Mouse (Mus musculus): ENCODE data around the gene B4galt3. TPM values are rescaled to one million over a fixed set of nuclear protein-coding genes. Genes with fewer than 3 reads are reported as not detected.

Gene B4galt3
- total and polyA plus RNA-seq, 2 experiments = 4.8 to 23.9 TPM

- peak; percentile 53 for DNase-seq (ENCODE audit: extremely low read depth, low read depth, low spot score)
- Histone ChIP-seq H3K36me3 (ENCODE audit: control insufficient read depth, insufficient read depth, low read length) (no peaks in the 10 kb centered on the region), H3K4me1 (ENCODE audit: control insufficient read depth, insufficient read depth, low read length) (peaks cover 13% of the 10 kb centered on the region; the same call in 1 of the 2 replicates), H3K4me3 (ENCODE audit: insufficient read depth, low read depth, low read length) (no peak overlapping the region), H3K9ac (ENCODE audit: low read depth, low read length) (no peak overlapping the region), H3K27me3 (ENCODE audit: control insufficient read depth, insufficient read depth, low read length) (no peaks in the 10 kb centered on the region), H3K27ac (replicated peaks; ENCODE audit: insufficient read depth, low read depth, low read length) (no peak overlapping the region), H3K79me2 (ENCODE audit: control insufficient read depth, insufficient read depth, low read length) (no peaks in the 10 kb centered on the region)
- 51% methylated on average over 15 of the region's 15 CpGs for WGBS
- TF ChIP-seq POLR2A (IDR thresholded peaks at IDR 0.05; ENCODE audit: extremely low read depth, insufficient read depth, low read length) (no peak), CTCF (IDR thresholded peaks at IDR 0.05; ENCODE audit: low read depth, low read length) (peak; percentile 35)
Observed at GRCm38 (mm10) chr1:171256937-171257548, 13.1 kb upstream of the B4galt3 start.

GRCm38 (mm10) chr1:171257781-171258180 lies 12.3 kb upstream of the B4galt3 start:
- Histone ChIP-seq H3K9ac (ENCODE audit: low read depth, low read length) (no peak overlapping the region), H3K36me3 (ENCODE audit: control insufficient read depth, insufficient read depth, low read length) (no peaks in the 10 kb centered on the region), H3K4me3 (ENCODE audit: insufficient read depth, low read depth, low read length) (no peak overlapping the region), H3K27ac (replicated peaks; ENCODE audit: insufficient read depth, low read depth, low read length) (no peak overlapping the region), H3K4me1 (ENCODE audit: control insufficient read depth, insufficient read depth, low read length) (peaks cover 13% of the 10 kb centered on the region; the same call in 1 of the 2 replicates), H3K79me2 (ENCODE audit: control insufficient read depth, insufficient read depth, low read length) (no peaks in the 10 kb centered on the region), H3K27me3 (ENCODE audit: control insufficient read depth, insufficient read depth, low read length) (no peaks in the 10 kb centered on the region)
- TF ChIP-seq CTCF (IDR thresholded peaks at IDR 0.05; ENCODE audit: low read depth, low read length) = no peak
- no peak for TF ChIP-seq POLR2A (IDR thresholded peaks at IDR 0.05; ENCODE audit: extremely low read depth, insufficient read depth, low read length)
- no peak for DNase-seq (ENCODE audit: extremely low read depth, low read depth, low spot score)
- 83% methylated on average over 9 of the region's 9 CpGs for WGBS

- no peak for DNase-seq (ENCODE audit: extremely low read depth, low read depth, low spot score)
- 83% methylated on average over 17 of the region's 17 CpGs for WGBS
Observed at GRCm38 (mm10) chr1:171258921-171259320, 11.2 kb upstream of the B4galt3 start.

GRCm38 (mm10) chr1:171260316-171260715 lies 9.8 kb upstream of the B4galt3 start:
- peaks cover 13% of the 10 kb centered on the region; the same call in 1 of the 2 replicates for H3K4me1 ChIP-seq (ENCODE audit: control insufficient read depth, insufficient read depth, low read length)
- H3K79me2 ChIP-seq (ENCODE audit: control insufficient read depth, insufficient read depth, low read length) = no peaks in the 10 kb centered on the region
- H3K36me3 ChIP-seq (ENCODE audit: control insufficient read depth, insufficient read depth, low read length) = no peaks in the 10 kb centered on the region
- H3K9ac ChIP-seq (ENCODE audit: low read depth, low read length) = no peak overlapping the region
- no peak overlapping the region for H3K4me3 ChIP-seq (ENCODE audit: insufficient read depth, low read depth, low read length)
- WGBS = 6% methylated on average over 3 of the region's 3 CpGs
- no peaks in the 10 kb centered on the region for H3K27me3 ChIP-seq (ENCODE audit: control insufficient read depth, insufficient read depth, low read length)
- 0 out of 2 replicates have a peak overlapping the region, but pooled peaks have one; percentile 15 for H3K27ac ChIP-seq (replicated peaks; ENCODE audit: insufficient read depth, low read depth, low read length)
- TF ChIP-seq CTCF (IDR thresholded peaks at IDR 0.05; ENCODE audit: low read depth, low read length) = no peak
- TF ChIP-seq POLR2A (IDR thresholded peaks at IDR 0.05; ENCODE audit: extremely low read depth, insufficient read depth, low read length) = no peak
- peak; percentile 87 for DNase-seq (ENCODE audit: extremely low read depth, low read depth, low spot score)

More at GRCm38 (mm10) chr1:171258921-171259320, 11.2 kb upstream of the B4galt3 start:
- no peaks in the 10 kb centered on the region for H3K36me3 ChIP-seq (ENCODE audit: control insufficient read depth, insufficient read depth, low read length)
- H3K4me1 ChIP-seq (ENCODE audit: control insufficient read depth, insufficient read depth, low read length) = peaks cover 13% of the 10 kb centered on the region; the same call in 1 of the 2 replicates
- H3K9ac ChIP-seq (ENCODE audit: low read depth, low read length) = no peak overlapping the region
- no peaks in the 10 kb centered on the region for H3K27me3 ChIP-seq (ENCODE audit: control insufficient read depth, insufficient read depth, low read length)
- no peak overlapping the region for H3K27ac ChIP-seq (replicated peaks; ENCODE audit: insufficient read depth, low read depth, low read length)
- TF ChIP-seq POLR2A (IDR thresholded peaks at IDR 0.05; ENCODE audit: extremely low read depth, insufficient read depth, low read length) (no peak), CTCF (IDR thresholded peaks at IDR 0.05; ENCODE audit: low read depth, low read length) (no peak)
- H3K4me3 ChIP-seq (ENCODE audit: insufficient read depth, low read depth, low read length) = no peak overlapping the region
- H3K79me2 ChIP-seq (ENCODE audit: control insufficient read depth, insufficient read depth, low read length) = no peaks in the 10 kb centered on the region

GRCm38 (mm10) chr1:171262594-171263130 lies 7.5 kb upstream of the B4galt3 start:
- TF ChIP-seq POLR2A (IDR thresholded peaks at IDR 0.05; ENCODE audit: extremely low read depth, insufficient read depth, low read length) (no peak), CTCF (IDR thresholded peaks at IDR 0.05; ENCODE audit: low read depth, low read length) (no peak)
- H3K9ac ChIP-seq (ENCODE audit: low read depth, low read length) = peak overlapping the region; percentile 3; the same call in 1 of the 2 replicates

GRCm38 (mm10) chr1:171263185-171263611 lies 6.9 kb upstream of the B4galt3 start:
- H3K27ac ChIP-seq (replicated peaks; ENCODE audit: insufficient read depth, low read depth, low read length) = no peak overlapping the region
- no peak for TF ChIP-seq POLR2A (IDR thresholded peaks at IDR 0.05; ENCODE audit: extremely low read depth, insufficient read depth, low read length)
- no peak for TF ChIP-seq CTCF (IDR thresholded peaks at IDR 0.05; ENCODE audit: low read depth, low read length)
- H3K36me3 ChIP-seq (ENCODE audit: control insufficient read depth, insufficient read depth, low read length) = no peaks in the 10 kb centered on the region
- H3K4me1 ChIP-seq (ENCODE audit: control insufficient read depth, insufficient read depth, low read length) = peaks cover 10% of the 10 kb centered on the region; the same call in 1 of the 2 replicates
- WGBS = 0% methylated on average over 2 of the region's 2 CpGs
- H3K27me3 ChIP-seq (ENCODE audit: control insufficient read depth, insufficient read depth, low read length) = no peaks in the 10 kb centered on the region
- no peak overlapping the region for H3K4me3 ChIP-seq (ENCODE audit: insufficient read depth, low read depth, low read length)
- no peak overlapping the region for H3K9ac ChIP-seq (ENCODE audit: low read depth, low read length)
- no peaks in the 10 kb centered on the region for H3K79me2 ChIP-seq (ENCODE audit: control insufficient read depth, insufficient read depth, low read length)
- DNase-seq (ENCODE audit: extremely low read depth, low read depth, low spot score) = peak; percentile 49

More at GRCm38 (mm10) chr1:171262594-171263130, 7.5 kb upstream of the B4galt3 start:
- H3K79me2 ChIP-seq (ENCODE audit: control insufficient read depth, insufficient read depth, low read length) = no peaks in the 10 kb centered on the region
- H3K27me3 ChIP-seq (ENCODE audit: control insufficient read depth, insufficient read depth, low read length) = no peaks in the 10 kb centered on the region
- DNase-seq (ENCODE audit: extremely low read depth, low read depth, low spot score) = peak; percentile 42
- H3K4me1 ChIP-seq (ENCODE audit: control insufficient read depth, insufficient read depth, low read length) = peaks cover 10% of the 10 kb centered on the region; the same call in 1 of the 2 replicates
- peak overlapping the region; percentile 63 for H3K27ac ChIP-seq (replicated peaks; ENCODE audit: insufficient read depth, low read depth, low read length)
- WGBS = under 1% methylated on average over 8 of the region's 8 CpGs
- H3K4me3 ChIP-seq (ENCODE audit: insufficient read depth, low read depth, low read length) = no peak overlapping the region
- no peaks in the 10 kb centered on the region for H3K36me3 ChIP-seq (ENCODE audit: control insufficient read depth, insufficient read depth, low read length)

All from liver, adult 2 months (tissue).